Mouse (Mus musculus) limb, embryonic 14.5 days (tissue): ENCODE results near the gene Lacc1. TPM values are rescaled to one million over a fixed set of nuclear protein-coding genes. Genes with fewer than 3 reads are reported as not detected.
"Not testable (repeated sequence)": the region's sequence is repeated elsewhere in the genome, so short reads cannot be mapped to it uniquely, and the experiment has no call there.

Source experiments
- ATAC-seq: fragments of 200-750 bp; cut with Nextera tagmentation; 2 replicates; pipeline ENCODE4 v1.8.0; 2017; ENCODE audit warnings: low read depth, moderate number of reproducible peaks, moderate TSS enrichment; ENCODE audit not compliant: low FRiP score
- DNase-seq: peaks from one replicate; pipeline ENCODE4 v3.0.0-alpha.2; 2015; ENCODE audit warnings: low spot score
- H3K27ac ChIP-seq: fragments of 300-500 bp; sonication (generic); replicated peaks from 2 replicates; pipeline ENCODE4 v1.5.1; 2014; ENCODE audit warnings: low read depth, mild to moderate bottlenecking, low read length, moderate library complexity, mixed read lengths
- H3K27me3 ChIP-seq: fragments of 300-500 bp; sonication (generic); 2 replicates; pipeline ENCODE4 v1.6.1; 2014; ENCODE audit warnings: low read length, mixed read lengths; ENCODE audit not compliant: control insufficient read depth, insufficient read depth
- H3K36me3 ChIP-seq: fragments of 300-500 bp; sonication (generic); 2 replicates; pipeline ENCODE4 v1.6.1; 2014; ENCODE audit warnings: mild to moderate bottlenecking, low read length, moderate library complexity, mixed read lengths; ENCODE audit not compliant: control insufficient read depth, insufficient read depth
- H3K4me1 ChIP-seq: fragments of 300-500 bp; sonication (generic); 2 replicates; pipeline ENCODE4 v1.6.1; 2014; ENCODE audit warnings: antibody characterized with exemption, low read length, mixed read lengths; ENCODE audit not compliant: control insufficient read depth, insufficient read depth
- H3K4me2 ChIP-seq: fragments of 300-500 bp; sonication (generic); replicated peaks from 2 replicates; pipeline ENCODE4 v1.6.1; 2014; ENCODE audit warnings: low read depth, mild to moderate bottlenecking, low read length, moderate library complexity; ENCODE audit not compliant: severe bottlenecking
- H3K4me3 ChIP-seq: fragments of 300-500 bp; sonication (generic); replicated peaks from 2 replicates; pipeline ENCODE4 v1.5.1; 2014; ENCODE audit warnings: low read length
- H3K9ac ChIP-seq: fragments of 300-500 bp; sonication (generic); 2 replicates; pipeline ENCODE4 v1.6.1; 2014; ENCODE audit warnings: mild to moderate bottlenecking, low read depth, low read length, moderate library complexity; ENCODE audit not compliant: severe bottlenecking
- H3K9me3 ChIP-seq: fragments of 300-500 bp; sonication (generic); 2 replicates; pipeline ENCODE4 v1.6.1; 2016; ENCODE audit warnings: low read length; ENCODE audit not compliant: control insufficient read depth
- POLR2A ChIP-seq: fragments of 200-500 bp; IDR thresholded peaks from 2 replicates; pipeline ENCODE4 v1.8.0; 2012; ENCODE audit warnings: inconsistent platforms, mild to moderate bottlenecking, moderate library complexity, borderline replicate concordance; ENCODE audit not compliant: insufficient read depth, insufficient read length; ENCODE audit errors: extremely low read depth
- WGBS: fragments of 180-500 bp; shearing (Covaris S2); extraction: QIAGEN DNeasy Blood & Tissue Kit; methylation state at CpG from one replicate; pipeline ENCODE4 v1.1.7; 2014; 5-methylcytosine and 5-hydroxymethylcytosine counted together
- polyA plus RNA-seq, 2 experiments: library from polyadenylated mRNA; depleted of rRNA in 1 of 2; stranded (reverse) in 1 of 2; unstranded in 1 of 2; fragments of >200 nt; fragmentation: Nextera tagmentation in 1 of 2; extraction: Ambion mirVana in 1 of 2; gene quantifications; 2 replicates each; pipeline versions ENCODE4 v1.2.1 to v1.2.3; 2012 to 2014

Gene Lacc1
- polyA plus RNA-seq, 2 experiments = 11.0 to 14.1 TPM

GRCm38 (mm10) chr14:77008238-77008637, 28.5 kb downstream of the Lacc1 start:
- Histone ChIP-seq H3K9ac (no peak overlapping the region), H3K9me3 (no peaks in the 10 kb centered on the region), H3K4me2 (no peak overlapping the region), H3K27me3 (no peaks in the 10 kb centered on the region), H3K27ac (no peak overlapping the region), H3K4me1 (0 out of 2 replicates have a peak, but pooled peaks cover 6% of the 10 kb centered on the region), H3K36me3 (no peaks in the 10 kb centered on the region), H3K4me3 (no peak overlapping the region)
- ATAC-seq = peak; percentile 65; the same call in 1 of the 2 replicates
- TF ChIP-seq POLR2A = no peak
- peak; percentile 86 for DNase-seq
- 28% methylated on average over 3 of the region's 3 CpGs for WGBS

GRCm38 (mm10) chr14:77005566-77005965, 31.1 kb downstream of the Lacc1 start:
- ATAC-seq (no peak), DNase-seq (no peak)
- no peaks in the 10 kb centered on the region for H3K27me3 ChIP-seq
- no peak overlapping the region for H3K4me3 ChIP-seq
- 89% methylated on average over 5 of the region's 5 CpGs for WGBS
- H3K9ac ChIP-seq = no peak overlapping the region
- H3K27ac ChIP-seq = no peak overlapping the region
- H3K4me2 ChIP-seq = no peak overlapping the region
- TF ChIP-seq POLR2A = no peak
- H3K36me3 ChIP-seq = no peaks in the 10 kb centered on the region
- H3K9me3 ChIP-seq = no peaks in the 10 kb centered on the region
- H3K4me1 ChIP-seq = 0 out of 2 replicates have a peak, but pooled peaks cover 6% of the 10 kb centered on the region

GRCm38 (mm10) chr14:77004740-77005139, 32.0 kb downstream of the Lacc1 start:
- ATAC-seq (no peak), DNase-seq (no peak)
- Histone ChIP-seq H3K9ac (no peak overlapping the region), H3K4me2 (no peak overlapping the region), H3K4me1 (0 out of 2 replicates have a peak, but pooled peaks cover 6% of the 10 kb centered on the region), H3K27ac (no peak overlapping the region), H3K4me3 (no peak overlapping the region), H3K27me3 (no peaks in the 10 kb centered on the region), H3K9me3 (no peaks in the 10 kb centered on the region), H3K36me3 (no peaks in the 10 kb centered on the region)
- TF ChIP-seq POLR2A = no peak
- WGBS = 57% methylated on average over 8 of the region's 8 CpGs

- not testable (repeated sequence) for DNase-seq, H3K9me3 ChIP-seq, H3K9ac ChIP-seq, H3K4me1 ChIP-seq, H3K27ac ChIP-seq, H3K4me3 ChIP-seq, ATAC-seq, H3K27me3 ChIP-seq, H3K36me3 ChIP-seq, H3K4me2 ChIP-seq
- 90% methylated on average over 2 of the region's 2 CpGs for WGBS
These were observed 46.4 kb downstream of the Lacc1 start for GRCm38 (mm10) chr14:76990351-76990750.

- no peaks in the 10 kb centered on the region for H3K27me3 ChIP-seq
- no peaks in the 10 kb centered on the region for H3K9me3 ChIP-seq
- H3K9ac ChIP-seq = no peak overlapping the region
- ATAC-seq (no peak), DNase-seq (no peak)
- WGBS = 60% methylated on average over 1 of the region's 1 CpGs
- H3K36me3 ChIP-seq = no peaks in the 10 kb centered on the region
- peaks cover 33% of the 10 kb centered on the region for H3K4me1 ChIP-seq
- no peak overlapping the region for H3K4me3 ChIP-seq
- H3K4me2 ChIP-seq = no peak overlapping the region
- TF ChIP-seq POLR2A = no peak
- 0 out of 2 replicates have a peak overlapping the region, but pooled peaks have one; percentile 8 for H3K27ac ChIP-seq
These were observed 54.9 kb downstream of the Lacc1 start for GRCm38 (mm10) chr14:76981781-76982180.

- H3K4me2 ChIP-seq = no peak overlapping the region
- H3K27me3 ChIP-seq = no peaks in the 10 kb centered on the region
- no peak for DNase-seq
- ATAC-seq = no peak
- 86% methylated on average over 4 of the region's 4 CpGs for WGBS
- no peak overlapping the region for H3K9ac ChIP-seq
- H3K36me3 ChIP-seq = no peaks in the 10 kb centered on the region
- H3K9me3 ChIP-seq = no peaks in the 10 kb centered on the region
- no peak for TF ChIP-seq POLR2A
- H3K4me1 ChIP-seq = peaks cover 37% of the 10 kb centered on the region
- H3K4me3 ChIP-seq = no peak overlapping the region
- no peak overlapping the region for H3K27ac ChIP-seq
These were observed 55.5 kb downstream of the Lacc1 start for GRCm38 (mm10) chr14:76981176-76981575.
